Mouse (Mus musculus) layer of hippocampus, adult 9-11 months (tissue): ENCODE results near the gene Hoxa5.
A peak's percentile ranks its signal among the peaks of the same experiment; 100 is the strongest.

Experiments used
- DNase-seq: peaks from one replicate; pipeline ENCODE4 v3.0.0; 2022

The Hoxa5 gene

GRCm38 (mm10) chr6:52191860-52192550 lies 12.4 kb downstream of the Hoxa5 start:
- peak; percentile 7 for DNase-seq

- DNase-seq = no peak
Measured at GRCm38 (mm10) chr6:52190906-52191810, 13.2 kb downstream of the Hoxa5 start, which contains the start of gene Hoxa4. Gene Hoxa4 (minus strand): TSS chr6:52191753.

GRCm38 (mm10) chr6:52190410-52190809 lies 14.0 kb downstream of the Hoxa5 start:
- no peak for DNase-seq

GRCm38 (mm10) chr6:52189909-52190308 lies 14.5 kb downstream of the Hoxa5 start:
- no peak for DNase-seq

- DNase-seq = no peak
Measured at GRCm38 (mm10) chr6:52189172-52189591, 15.2 kb downstream of the Hoxa5 start.

- DNase-seq = no peak
Measured at GRCm38 (mm10) chr6:52186500-52186899, 17.9 kb downstream of the Hoxa5 start.

- no peak for DNase-seq
Measured at GRCm38 (mm10) chr6:52185834-52186233, 18.6 kb downstream of the Hoxa5 start.

GRCm38 (mm10) chr6:52185222-52185621 lies 19.2 kb downstream of the Hoxa5 start:
- no peak for DNase-seq

- no peak for DNase-seq
Measured at GRCm38 (mm10) chr6:52184668-52185067, 19.7 kb downstream of the Hoxa5 start.

GRCm38 (mm10) chr6:52183311-52184080 lies 20.9 kb downstream of the Hoxa5 start:
- DNase-seq = no peak

GRCm38 (mm10) chr6:52182793-52183192 lies 21.6 kb downstream of the Hoxa5 start:
- no peak for DNase-seq

- no peak for DNase-seq
Measured at GRCm38 (mm10) chr6:52182030-52182429, 22.4 kb downstream of the Hoxa5 start.

- DNase-seq = no peak
Measured at GRCm38 (mm10) chr6:52180726-52181125, 23.7 kb downstream of the Hoxa5 start.

- no peak for DNase-seq
Measured at GRCm38 (mm10) chr6:52180213-52180710, 24.1 kb downstream of the Hoxa5 start.

GRCm38 (mm10) chr6:52179690-52180089 lies 24.7 kb downstream of the Hoxa5 start:
- DNase-seq = no peak

GRCm38 (mm10) chr6:52178918-52179665 lies 25.3 kb downstream of the Hoxa5 start:
- DNase-seq = no peak

GRCm38 (mm10) chr6:52177806-52178205 lies 26.6 kb downstream of the Hoxa5 start:
- no peak for DNase-seq

- DNase-seq = no peak
Measured at GRCm38 (mm10) chr6:52177061-52177735, 27.2 kb downstream of the Hoxa5 start, which contains the start of gene 5730596B20Rik. Gene 5730596B20Rik (plus strand): TSS chr6:52177498.

- DNase-seq = no peak
Measured at GRCm38 (mm10) chr6:52176391-52176790, 28.0 kb downstream of the Hoxa5 start.

- DNase-seq = no peak
Measured at GRCm38 (mm10) chr6:52175864-52176263, 28.5 kb downstream of the Hoxa5 start.

- DNase-seq = no peak
Measured at GRCm38 (mm10) chr6:52174968-52175751, 29.2 kb downstream of the Hoxa5 start.
